Mouse (Mus musculus) liver, adult 2 months (tissue): ENCODE results near the gene Tyro3.

Experiments
- CTCF ChIP-seq: fragments of 200-500 bp; IDR thresholded peaks from 2 replicates; pipeline ENCODE4 v1.5.1; 2011; ENCODE audit warnings: low read depth, low read length, control low read depth
- POLR2A ChIP-seq: fragments of 200-500 bp; IDR thresholded peaks from 2 replicates; pipeline ENCODE4 v1.6.1; 2011; ENCODE audit warnings: low read length, control low read depth; ENCODE audit not compliant: insufficient read depth; ENCODE audit errors: extremely low read depth

- no peak for TF ChIP-seq CTCF
- no peak for TF ChIP-seq POLR2A
Observed at GRCm38 (mm10) chr2:119804776-119805175, 7.2 kb downstream of the Tyro3 start.
